Mouse (Mus musculus) kidney, postnatal 14 days (tissue): ENCODE data around the gene Sv2a.
"Not testable (repeated sequence)": the region's sequence is repeated elsewhere in the genome, so short reads cannot be mapped to it uniquely, and the experiment has no call there.

Source experiments
- DNase-seq: peaks from one replicate; pipeline ENCODE4 v3.0.0; 2022; ENCODE audit warnings: mixed read lengths

The Sv2a gene

DNA sequence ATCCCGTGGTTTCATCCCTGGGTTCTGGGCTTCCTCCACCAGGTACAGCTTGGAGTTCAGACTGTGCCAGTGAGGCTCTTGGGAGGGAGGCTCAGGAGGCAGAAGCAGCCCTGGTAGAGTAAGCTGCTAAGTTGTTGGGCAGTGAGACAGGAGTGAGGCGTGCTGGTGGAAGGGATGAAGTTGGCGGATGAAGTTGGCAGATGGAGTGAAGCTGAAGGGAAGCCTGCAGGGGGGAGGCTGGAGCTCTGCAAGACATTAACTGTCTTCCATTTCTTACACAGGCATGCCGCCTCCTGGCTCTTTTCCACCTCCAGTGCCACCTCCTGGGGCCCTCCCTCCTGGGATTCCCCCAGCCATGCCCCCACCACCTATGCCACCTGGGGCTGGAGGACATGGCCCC is 6.9 kb upstream of the Sv2a start:
- not testable (repeated sequence) for DNase-seq

DNA sequence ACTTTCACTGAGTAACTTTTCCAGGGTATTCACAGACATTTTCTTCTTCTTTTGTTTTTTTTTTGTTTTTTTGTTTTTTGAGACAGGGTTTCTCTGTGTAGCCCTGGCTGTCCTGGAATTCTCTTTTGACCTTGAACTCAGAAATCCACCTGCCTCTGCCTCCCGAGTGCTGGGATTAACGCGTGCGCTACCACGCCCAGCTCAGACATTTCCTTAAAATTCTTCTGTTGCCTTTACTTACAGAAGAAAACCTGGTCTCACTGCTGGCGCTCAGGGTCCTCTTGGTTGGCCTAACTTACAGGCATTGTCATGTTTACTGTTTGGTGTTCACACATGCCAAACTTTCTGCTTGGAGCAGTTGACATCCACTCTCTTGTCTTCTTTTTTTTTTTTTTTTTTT is 5.7 kb upstream of the Sv2a start:
- no peak for DNase-seq

DNA sequence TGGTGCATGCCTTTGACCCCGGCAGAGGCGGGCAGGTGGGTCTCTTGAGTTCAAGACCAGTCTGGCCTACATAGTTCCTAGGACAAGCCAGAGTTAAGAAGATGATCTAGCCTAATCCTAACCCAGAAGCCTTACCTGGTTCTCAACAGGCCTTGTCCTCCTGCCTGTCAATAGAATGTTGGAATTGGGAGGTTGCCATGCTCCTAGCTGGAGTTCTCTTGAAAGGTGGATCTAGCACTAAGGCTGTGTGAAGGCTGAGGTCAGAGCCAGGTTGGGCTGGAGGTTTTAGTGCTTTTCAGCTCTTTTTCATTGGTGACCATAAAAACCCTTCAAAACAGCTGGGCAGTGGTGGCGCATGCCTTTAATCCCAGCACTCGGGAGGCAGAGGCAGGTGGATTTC is 2.5 kb upstream of the Sv2a start:
- DNase-seq, result no peak

DNA sequence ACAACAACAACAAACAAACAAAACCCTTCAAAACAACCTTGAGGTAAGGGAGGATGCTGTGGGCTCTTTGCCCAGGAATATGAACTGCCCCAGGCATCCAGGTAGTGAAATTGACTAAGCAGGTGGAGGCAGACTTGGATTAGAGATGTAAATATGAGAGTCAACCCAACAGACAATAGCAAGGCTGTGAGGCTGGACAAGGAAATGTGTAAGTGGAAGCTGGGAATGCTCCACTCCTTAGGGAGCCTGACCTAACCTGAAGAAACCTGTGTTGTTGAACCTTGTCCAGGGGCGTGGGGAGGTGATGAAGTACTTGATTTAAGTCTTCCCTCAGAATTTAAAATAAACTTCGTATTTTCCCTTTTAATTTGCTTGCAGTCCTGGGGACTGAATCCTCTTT is 2.0 kb upstream of the Sv2a start:
- DNase-seq, result no peak

DNA sequence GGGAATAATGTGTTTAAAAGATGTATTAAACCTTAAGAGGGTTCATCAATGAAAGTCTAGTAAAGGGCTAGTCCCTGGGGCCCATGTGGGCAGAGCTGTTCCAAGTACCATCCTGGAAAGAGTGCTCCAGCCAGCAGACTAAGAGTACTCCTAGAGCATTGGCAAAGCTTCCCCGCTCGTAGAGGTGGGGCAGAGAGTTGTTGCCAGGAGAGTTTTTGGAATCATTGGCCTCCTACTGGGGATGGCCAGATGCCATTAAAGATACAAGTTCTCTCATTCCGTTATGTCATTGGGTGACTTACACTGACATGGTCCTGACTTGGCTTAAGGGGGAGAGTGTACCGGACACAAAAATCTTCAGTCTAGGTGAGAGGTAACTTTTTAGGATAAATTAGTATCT is 1.4 kb upstream of the Sv2a start:
- no peak for DNase-seq

- DNase-seq, result no peak
Measured at GRCm38 (mm10) chr3:96181510-96182381, 795 bp downstream of the Sv2a start.

GRCm38 (mm10) chr3:96182382-96182776 is 1.4 kb downstream of the Sv2a start:
- no peak for DNase-seq

GRCm38 (mm10) chr3:96192977-96193376 is 12.0 kb downstream of the Sv2a start:
- DNase-seq, result no peak

DNA sequence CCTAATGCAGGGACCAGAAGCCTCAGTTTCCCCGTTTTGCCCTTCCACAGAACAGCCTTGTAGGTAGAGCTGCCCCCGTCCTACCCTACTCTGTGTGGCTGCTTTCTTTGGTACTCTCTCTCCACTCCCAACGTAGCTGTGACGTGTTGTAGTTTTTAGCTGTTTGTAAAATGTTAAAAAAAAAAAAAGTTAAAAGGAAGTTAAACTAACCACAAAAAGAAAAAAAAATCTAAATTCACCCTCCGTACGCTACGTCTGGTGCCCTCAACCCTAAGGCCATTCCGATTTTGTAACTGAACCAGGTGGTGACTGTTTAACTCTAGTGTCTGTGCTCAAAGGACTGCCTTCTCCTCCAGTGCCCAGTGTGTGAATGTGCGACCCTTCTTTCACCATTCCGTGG is 14.0 kb downstream of the Sv2a start:
- DNase-seq, result no peak

DNA sequence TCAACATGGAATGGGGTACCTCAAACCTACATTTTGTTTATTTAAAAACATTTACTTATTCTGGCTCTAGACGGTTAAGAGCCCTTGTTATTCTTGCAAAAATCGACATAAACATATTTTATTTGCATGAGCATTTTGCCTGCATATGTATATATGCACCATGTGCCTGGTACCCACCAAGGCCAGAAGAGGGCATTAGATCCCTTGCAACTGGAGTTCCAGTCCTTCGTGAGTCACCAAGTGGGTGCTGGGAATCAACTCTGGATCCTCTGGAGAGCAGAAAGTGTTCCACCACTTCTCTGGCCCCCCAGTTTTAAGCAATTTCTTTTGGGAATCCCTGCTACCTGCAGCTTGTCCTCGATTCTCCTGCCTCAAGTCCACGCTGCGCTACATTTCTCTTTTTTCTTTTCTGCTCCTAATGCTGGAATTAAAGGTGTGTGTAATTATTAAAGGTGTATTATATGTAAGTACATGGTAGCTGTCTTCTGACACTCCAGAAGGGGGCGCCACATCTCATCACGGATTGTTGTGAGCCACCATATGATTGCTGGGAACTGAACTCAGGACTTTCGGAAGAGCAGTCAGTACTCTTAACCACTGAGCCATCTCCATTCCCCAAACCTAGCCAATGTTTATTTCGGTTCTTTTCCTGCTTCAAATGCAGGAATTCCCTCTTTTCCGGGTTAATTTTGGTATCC is 14.8 kb downstream of the Sv2a start:
- no peak for DNase-seq

DNA sequence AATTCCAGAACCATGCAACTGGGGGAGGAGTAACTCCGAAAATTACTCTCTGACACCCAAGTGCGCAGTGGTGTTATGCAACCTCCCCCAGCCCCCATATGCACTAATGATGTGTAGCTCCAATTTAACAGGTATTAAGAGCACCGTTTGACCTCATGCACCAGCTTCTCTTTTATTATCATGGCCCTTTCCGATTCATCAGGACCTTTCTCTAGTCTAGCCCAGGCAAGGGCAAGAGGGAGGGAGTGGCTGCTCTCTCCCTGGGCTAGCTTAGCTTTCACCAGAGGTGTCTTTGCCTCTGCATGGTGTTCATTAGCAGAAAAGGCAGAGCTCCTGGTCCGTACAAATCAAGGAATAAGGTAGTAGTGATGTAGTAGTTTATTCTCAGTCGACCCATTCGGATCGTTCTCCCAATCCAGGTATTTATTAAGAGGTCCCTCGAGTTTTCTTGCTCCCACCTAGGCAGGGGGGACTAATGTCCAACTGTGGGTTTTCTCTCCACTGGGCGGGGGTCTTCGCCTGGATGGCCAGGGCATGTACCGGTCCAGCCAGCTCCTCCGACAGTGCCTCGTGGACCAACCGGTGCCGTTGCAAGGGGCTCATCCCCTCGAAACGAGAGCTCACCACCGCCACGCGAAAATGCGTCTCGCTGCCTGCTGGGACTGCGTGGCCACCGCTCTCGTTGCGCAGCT is 15.6 kb downstream of the Sv2a start:
- no peak for DNase-seq

GRCm38 (mm10) chr3:96197129-96197749 is 16.3 kb downstream of the Sv2a start:
- DNase-seq, result peak; percentile 92

DNA sequence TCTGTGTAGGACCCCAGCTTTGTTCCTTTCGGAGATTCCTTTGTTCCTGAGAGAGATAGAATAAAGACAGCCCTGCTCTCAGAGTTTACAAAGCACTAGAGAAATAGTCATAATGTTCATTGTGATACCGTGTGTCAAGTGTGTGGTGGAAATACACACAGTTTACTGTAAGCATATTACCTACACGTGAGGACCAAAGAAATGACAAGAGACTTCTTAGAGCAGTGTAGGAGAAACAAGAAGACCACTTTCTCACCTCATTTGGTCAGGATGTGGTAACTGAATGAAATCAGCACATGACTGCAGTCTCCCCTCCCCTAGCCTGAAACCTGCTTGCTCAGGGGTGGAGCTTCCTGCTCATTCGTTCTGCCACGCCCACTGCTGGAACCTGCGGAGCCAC is 17.2 kb downstream of the Sv2a start:
- no peak for DNase-seq

- DNase-seq, result not testable (repeated sequence)
Measured at GRCm38 (mm10) chr3:96198601-96199251, 17.8 kb downstream of the Sv2a start.

DNA sequence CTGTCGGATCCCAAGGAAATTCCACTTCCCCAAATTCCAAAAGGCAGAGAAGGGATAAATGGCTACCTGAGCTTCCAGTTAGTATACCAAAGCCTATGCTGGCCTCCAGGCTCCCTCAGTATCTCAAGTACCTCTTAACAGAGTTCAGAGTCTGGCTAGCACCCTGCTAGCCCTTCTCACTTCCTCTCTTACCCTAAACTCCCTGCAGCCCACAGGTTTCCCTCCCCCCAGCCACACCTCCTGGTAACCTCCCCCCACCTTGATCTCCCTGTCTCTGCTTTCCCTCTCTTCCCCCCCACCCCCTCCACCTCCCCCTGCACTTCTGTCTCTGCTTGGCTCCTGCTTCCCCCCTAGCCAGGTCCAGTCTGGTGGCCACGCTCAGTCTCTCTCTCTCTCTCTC is 18.8 kb downstream of the Sv2a start:
- no peak for DNase-seq

DNA sequence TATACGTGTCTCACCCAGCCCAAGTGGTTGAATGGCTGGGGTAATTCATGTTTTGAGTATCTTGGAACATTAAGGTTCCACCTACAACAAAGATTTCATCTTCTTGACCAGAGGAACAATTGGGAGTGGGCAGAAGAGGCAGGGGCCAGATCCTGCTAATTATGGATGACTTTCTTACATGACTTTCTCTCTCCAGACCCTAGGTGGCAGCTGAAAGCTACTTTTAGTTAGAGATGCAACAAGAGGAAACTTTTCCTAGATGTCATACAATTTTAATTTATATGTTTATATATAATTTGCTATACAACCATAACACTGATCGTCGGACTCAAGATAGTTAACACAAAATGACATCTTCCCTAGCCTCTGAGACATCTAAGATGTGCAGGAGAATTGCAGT is 26.9 kb downstream of the Sv2a start:
- DNase-seq, result no peak

DNA sequence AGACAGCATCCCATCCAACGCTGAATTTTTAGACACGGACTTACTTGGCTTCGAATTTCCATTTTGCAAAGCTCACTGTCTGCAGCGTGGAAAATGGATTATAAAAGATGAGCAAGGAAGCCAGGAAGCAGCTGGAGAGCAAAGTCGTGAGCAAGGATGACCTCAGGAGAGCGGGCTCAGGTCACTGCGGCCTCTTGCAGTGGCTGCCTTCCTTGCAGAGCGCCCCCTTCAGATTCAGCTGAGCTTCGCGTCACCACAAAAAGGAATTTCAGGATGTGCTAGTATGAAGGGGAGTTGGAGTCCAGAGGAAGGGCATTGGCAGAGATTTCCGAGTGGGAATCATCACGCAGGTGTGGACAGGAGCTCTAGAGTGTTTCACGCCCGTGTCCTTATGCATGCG is 28.3 kb downstream of the Sv2a start:
- DNase-seq, result no peak

- peak; percentile 40 for DNase-seq
Measured at GRCm38 (mm10) chr3:96219191-96219641, 38.3 kb downstream of the Sv2a start.

DNA sequence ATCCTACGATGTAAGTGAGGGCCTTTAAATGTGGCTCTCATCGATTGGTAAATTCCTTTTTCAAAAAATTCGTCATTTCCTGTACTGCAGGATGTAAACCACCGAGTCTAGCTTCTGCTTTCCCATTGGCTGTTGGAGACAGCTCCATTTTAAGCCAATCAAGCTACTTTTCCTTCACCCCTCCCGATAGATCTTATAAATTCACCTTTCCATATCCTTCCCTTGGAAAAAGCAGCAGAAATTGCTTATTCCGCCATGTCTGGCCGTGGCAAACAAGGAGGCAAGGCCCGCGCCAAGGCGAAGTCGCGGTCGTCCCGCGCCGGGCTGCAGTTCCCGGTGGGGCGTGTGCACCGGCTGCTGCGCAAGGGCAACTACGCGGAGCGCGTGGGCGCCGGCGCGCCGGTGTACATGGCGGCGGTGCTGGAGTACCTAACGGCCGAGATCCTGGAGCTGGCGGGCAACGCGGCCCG is 38.7 kb downstream of the Sv2a start, which contains the start of the genes Bola1 and Hist2h2ab:
Bola1 (minus strand) TSS at position 49 of the 470 bp plus-strand sequence.
Hist2h2ab (plus strand) TSS at position 205 of the 470 bp plus-strand sequence.
- peak; percentile 83 for DNase-seq

DNA sequence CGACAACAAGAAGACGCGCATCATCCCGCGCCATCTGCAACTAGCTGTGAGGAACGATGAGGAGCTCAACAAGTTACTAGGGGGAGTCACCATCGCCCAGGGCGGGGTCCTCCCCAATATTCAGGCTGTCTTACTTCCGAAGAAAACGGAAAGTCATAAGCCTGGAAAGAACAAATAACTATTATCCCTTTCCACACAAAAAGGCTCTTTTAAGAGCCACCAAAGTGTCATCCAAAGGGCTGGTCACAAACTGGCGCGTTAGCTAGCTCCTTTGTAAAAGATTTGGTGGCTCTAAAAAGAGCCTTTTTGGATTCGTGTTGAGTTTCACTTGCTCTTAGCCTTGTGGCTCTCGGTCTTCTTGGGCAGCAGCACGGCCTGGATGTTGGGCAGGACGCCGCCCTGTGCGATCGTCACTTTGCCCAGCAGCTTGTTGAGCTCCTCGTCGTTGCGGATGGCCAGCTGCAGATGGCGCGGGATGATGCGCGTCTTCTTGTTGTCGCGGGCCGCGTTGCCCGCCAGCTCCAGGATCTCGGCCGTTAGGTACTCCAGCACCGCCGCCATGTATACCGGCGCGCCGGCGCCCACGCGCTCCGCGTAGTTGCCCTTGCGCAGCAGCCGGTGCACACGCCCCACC is 39.3 kb downstream of the Sv2a start:
- DNase-seq, result not testable (repeated sequence)

- DNase-seq, result peak; percentile 92
Measured at GRCm38 (mm10) chr3:96220765-96221639, 40.1 kb downstream of the Sv2a start, which contains the start of the genes Hist2h2ac and Hist2h2be. Gene Hist2h2ac (minus strand): TSS chr3:96220880. Gene Hist2h2be (plus strand): TSS chr3:96221119.
